Mouse (Mus musculus) MEL (cell line): ENCODE measurements around the gene Sh3d19. TPM values are rescaled to one million over a fixed set of nuclear protein-coding genes. Genes with fewer than 3 reads are reported as not detected.

Experiments used
- DNase-seq: peaks from one replicate; pipeline ENCODE4 v3.0.0; 2011; ENCODE audit warnings: low read depth, low spot score
- H3K27ac ChIP-seq: 2 replicates; pipeline ENCODE4 v1.5.1; 2012; ENCODE audit warnings: low read depth, mild to moderate bottlenecking, control low read depth, low read length, moderate library complexity; ENCODE audit not compliant: control insufficient read depth
- H3K27me3 ChIP-seq, 2 experiments: fragments of 150-350 bp in 1 of 2; sonication (generic) in 1 of 2; 2 replicates each; pipeline ENCODE4 v1.6.1; 2012; ENCODE audit warnings: low read length in 2 of 2, mild to moderate bottlenecking in 2 of 2, improper control_type of control experiment in 1 of 2, moderate library complexity in 1 of 2; ENCODE audit not compliant: insufficient read depth in 2 of 2, control insufficient read depth in 1 of 2
- H3K36me3 ChIP-seq, 2 experiments: 2 replicates each; pipeline ENCODE4 v1.6.1; 2012 to 2014; ENCODE audit warnings: low read length in 2 of 2, improper control_type of control experiment in 1 of 2, inconsistent platforms in 1 of 2, mild to moderate bottlenecking in 1 of 2; ENCODE audit not compliant: insufficient read depth in 2 of 2, control insufficient read depth in 1 of 2
- H3K4me1 ChIP-seq, 2 experiments: fragments of 150-350 bp in 1 of 2; sonication (generic) in 1 of 2; 2 replicates each; pipeline ENCODE4 v1.6.1; 2012; ENCODE audit warnings: low read length in 2 of 2, improper control_type of control experiment in 1 of 2, mild to moderate bottlenecking in 1 of 2; ENCODE audit not compliant: insufficient read depth in 2 of 2, control insufficient read depth in 1 of 2
- H3K4me3 ChIP-seq, 2 experiments: fragments of 150-350 bp in 1 of 2; sonication (generic) in 1 of 2; 2 replicates each; pipeline ENCODE4 v1.5.1; 2012; ENCODE audit warnings: low read depth in 2 of 2, low read length in 2 of 2, mild to moderate bottlenecking in 2 of 2, moderate library complexity in 2 of 2, control low read depth in 1 of 2, improper control_type of control experiment in 1 of 2; ENCODE audit not compliant: control insufficient read depth in 1 of 2, insufficient read depth in 1 of 2
- H3K79me2 ChIP-seq: 2 replicates; pipeline ENCODE4 v1.6.1; 2012; ENCODE audit warnings: mild to moderate bottlenecking, low read length, moderate library complexity; ENCODE audit not compliant: control insufficient read depth, poor library complexity, insufficient read depth
- H3K9ac ChIP-seq: 2 replicates; pipeline ENCODE4 v1.6.1; 2012; ENCODE audit warnings: low read depth, mild to moderate bottlenecking, control low read depth, low read length, moderate library complexity; ENCODE audit not compliant: control insufficient read depth, poor library complexity, severe bottlenecking
- H3K9me3 ChIP-seq: fragments of 150-350 bp; sonication (generic); replicated peaks from 2 replicates; pipeline ENCODE4 v1.6.1; 2012; ENCODE audit warnings: mild to moderate bottlenecking, low read length, improper control_type of control experiment, moderate library complexity; ENCODE audit not compliant: insufficient read depth
- CHD1 ChIP-seq: IDR thresholded peaks from 2 replicates; pipeline ENCODE4 v1.6.1; 2012; ENCODE audit warnings: low read depth, mild to moderate bottlenecking, inconsistent platforms, low read length, improper control_type of control experiment
- CTCF ChIP-seq, 3 experiments: IDR thresholded peaks in 2 of 3; conservative IDR thresholded peaks in 1 of 3; 2 replicates each; pipeline ENCODE4 v1.5.1; 2011 to 2012; ENCODE audit warnings: low read length in 3 of 3, low read depth in 2 of 3, mild to moderate bottlenecking in 2 of 3, improper control_type of control experiment in 1 of 3, inconsistent platforms in 1 of 3, mixed read lengths in 1 of 3, moderate library complexity in 1 of 3; ENCODE audit not compliant: control insufficient read depth in 1 of 3, insufficient read depth in 1 of 3, poor library complexity in 1 of 3, severe bottlenecking in 1 of 3
- EP300 ChIP-seq, 2 experiments: IDR thresholded peaks; 2 replicates each; pipeline ENCODE4 v1.6.1; 2011; ENCODE audit warnings: improper control_type of control experiment in 2 of 2, low read length in 2 of 2, low read depth in 1 of 2, mild to moderate bottlenecking in 1 of 2
- GATA1 ChIP-seq: IDR thresholded peaks from 2 replicates; pipeline ENCODE4 v1.6.1; 2011; ENCODE audit warnings: low read depth, low read length, improper control_type of control experiment
- KAT2A ChIP-seq: conservative IDR thresholded peaks from 2 replicates; pipeline ENCODE4 v1.6.1; 2012; ENCODE audit warnings: low read depth, low read length, improper control_type of control experiment, inconsistent platforms
- MAFK ChIP-seq: IDR thresholded peaks from 2 replicates; pipeline ENCODE4 v1.6.1; 2011; ENCODE audit warnings: low read depth, mild to moderate bottlenecking, low read length, improper control_type of control experiment, borderline replicate concordance
- MAX ChIP-seq: IDR thresholded peaks from 2 replicates; pipeline ENCODE4 v1.6.1; 2011; ENCODE audit warnings: low read length, improper control_type of control experiment
- MXI1 ChIP-seq: IDR thresholded peaks from 2 replicates; pipeline ENCODE4 v1.6.1; 2011; ENCODE audit warnings: mild to moderate bottlenecking, low read depth, low read length, improper control_type of control experiment
- MYB ChIP-seq: IDR thresholded peaks from 2 replicates; pipeline ENCODE4 v1.6.1; 2011; ENCODE audit warnings: mild to moderate bottlenecking, low read depth, low read length, improper control_type of control experiment
- MYC ChIP-seq: IDR thresholded peaks from 2 replicates; pipeline ENCODE4 v1.6.1; 2011; ENCODE audit warnings: low read depth, mild to moderate bottlenecking, low read length, improper control_type of control experiment, moderate library complexity
- NELFE ChIP-seq: IDR thresholded peaks from 2 replicates; pipeline ENCODE4 v1.6.1; 2011; ENCODE audit warnings: low read depth, low read length, improper control_type of control experiment
- POLR2A ChIP-seq, 2 experiments: IDR thresholded peaks; 2 replicates each; pipeline ENCODE4 v1.6.1; 2011 to 2012; ENCODE audit warnings: low read length in 2 of 2, mild to moderate bottlenecking in 2 of 2, control low read depth in 1 of 2, improper control_type of control experiment in 1 of 2, low read depth in 1 of 2, moderate library complexity in 1 of 2; ENCODE audit not compliant: control insufficient read depth in 1 of 2, insufficient read depth in 1 of 2, poor library complexity in 1 of 2
- POLR2AphosphoS2 ChIP-seq: IDR thresholded peaks from 2 replicates; pipeline ENCODE4 v1.6.1; 2011; ENCODE audit warnings: low read length, improper control_type of control experiment
- POLR2AphosphoS5 ChIP-seq: IDR thresholded peaks from 2 replicates; pipeline ENCODE4 v1.6.1; 2012; ENCODE audit warnings: low read depth, borderline replicate concordance, mild to moderate bottlenecking, inconsistent platforms, low read length, moderate library complexity, mixed read lengths
- RAD21 ChIP-seq: IDR thresholded peaks from 2 replicates; pipeline ENCODE4 v1.6.1; 2011; ENCODE audit warnings: mild to moderate bottlenecking, low read depth, low read length, improper control_type of control experiment
- RCOR1 ChIP-seq: IDR thresholded peaks from 2 replicates; pipeline ENCODE4 v1.6.1; 2012; ENCODE audit warnings: low read depth, mild to moderate bottlenecking, inconsistent platforms, low read length, improper control_type of control experiment
- SMC3 ChIP-seq: IDR thresholded peaks from 2 replicates; pipeline ENCODE4 v1.6.1; 2011; ENCODE audit warnings: low read depth, low read length, improper control_type of control experiment
- TBP ChIP-seq: IDR thresholded peaks from 2 replicates; pipeline ENCODE4 v1.8.0; 2011; ENCODE audit warnings: low read depth, low read length, improper control_type of control experiment
- UBTF ChIP-seq: IDR thresholded peaks from 2 replicates; pipeline ENCODE4 v1.6.1; 2012; ENCODE audit warnings: low read depth, mild to moderate bottlenecking, inconsistent platforms, low read length, improper control_type of control experiment, moderate library complexity, borderline replicate concordance; ENCODE audit not compliant: insufficient read depth
- USF2 ChIP-seq, 2 experiments: IDR thresholded peaks; 2 replicates each; pipeline ENCODE4 v1.6.1; 2011 to 2012; ENCODE audit warnings: improper control_type of control experiment in 2 of 2, low read length in 2 of 2, borderline replicate concordance in 1 of 2, inconsistent platforms in 1 of 2, low read depth in 1 of 2, mild to moderate bottlenecking in 1 of 2; ENCODE audit not compliant: insufficient read depth in 1 of 2
- ZC3H11A ChIP-seq: IDR thresholded peaks from 2 replicates; pipeline ENCODE4 v1.6.1; 2012; ENCODE audit warnings: low read depth, mild to moderate bottlenecking, inconsistent platforms, low read length, improper control_type of control experiment
- ZMIZ1 ChIP-seq: IDR thresholded peaks from 2 replicates; pipeline ENCODE4 v1.6.1; 2012; ENCODE audit warnings: low read depth, mild to moderate bottlenecking, inconsistent platforms, low read length, improper control_type of control experiment, moderate library complexity
- polyA plus RNA-seq, 2 experiments: library from polyadenylated mRNA; stranded (reverse) in 1 of 2; unstranded in 1 of 2; fragments of >175 nt in 1 of 2; fragments of >200 nt in 1 of 2; gene quantifications; 2 replicates each; pipeline versions ENCODE4 v1.2.1 to v1.2.4; 2012; ENCODE audit warnings: low replicate concordance in 2 of 2, low read depth in 1 of 2; ENCODE audit not compliant: insufficient read length in 2 of 2, insufficient read depth in 1 of 2, missing spikeins in 1 of 2
- total RNA-seq: library from RNA; depleted of rRNA; stranded (reverse); fragments of 300-350 nt; gene quantifications from 2 replicates; pipeline ENCODE4 v1.2.3, GENCODE M21; 2012

Gene Sh3d19
- total and polyA plus RNA-seq, 3 experiments: 2.2 to 4.8 TPM; not detected in 1

DNA sequence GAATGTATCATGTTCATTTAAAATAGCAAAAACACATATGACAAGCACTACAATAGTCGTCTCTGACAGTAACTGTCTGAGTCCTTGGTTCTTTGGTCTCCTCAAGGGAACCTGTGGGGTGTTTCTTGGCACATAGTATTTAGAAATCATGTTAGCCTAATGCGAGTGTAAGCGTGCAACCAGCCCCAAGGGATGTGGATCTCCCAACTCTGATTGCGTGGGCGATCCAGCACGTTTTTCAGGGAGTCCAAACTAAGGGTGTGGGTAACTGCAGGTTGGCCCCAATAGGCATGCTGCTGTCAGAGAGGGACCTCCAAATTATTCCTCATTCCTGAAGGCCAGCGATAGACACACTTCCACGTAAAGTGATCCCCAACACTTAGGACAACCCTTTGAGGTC, 1.9 kb upstream of the Sh3d19 start:
- Histone ChIP-seq H3K36me3 (no peaks in the 10 kb centered on the region), H3K9ac (no peak overlapping the region), H3K27ac (no peak overlapping the region), H3K9me3 (no peaks in the 10 kb centered on the region), H3K4me1 (no peaks in the 10 kb centered on the region), H3K27me3 (no peaks in the 10 kb centered on the region), H3K4me3 (no peak overlapping the region), H3K79me2 (no peaks in the 10 kb centered on the region)
- no peak for DNase-seq
- TF ChIP-seq NELFE: no peak
- TF ChIP-seq UBTF: no peak
- TF ChIP-seq GATA1: no peak
- TF ChIP-seq MYC: no peak
- no peak for TF ChIP-seq POLR2AphosphoS2
- no peak for TF ChIP-seq POLR2AphosphoS5
- no peak for TF ChIP-seq TBP
- TF ChIP-seq ZMIZ1: no peak
- TF ChIP-seq RAD21: no peak
- TF ChIP-seq ZC3H11A: no peak
- TF ChIP-seq SMC3: no peak
- no peak for TF ChIP-seq CTCF (IDR thresholded peaks at IDR 0.05 in 2 of 3, conservative IDR thresholded peaks at IDR 0.05 in 1 of 3; ENCODE audit: control insufficient read depth in 1 of 3, insufficient read depth in 1 of 3, low read depth in 2 of 3, low read length in 3 of 3, poor library complexity in 1 of 3, severe bottlenecking in 1 of 3)

DNA sequence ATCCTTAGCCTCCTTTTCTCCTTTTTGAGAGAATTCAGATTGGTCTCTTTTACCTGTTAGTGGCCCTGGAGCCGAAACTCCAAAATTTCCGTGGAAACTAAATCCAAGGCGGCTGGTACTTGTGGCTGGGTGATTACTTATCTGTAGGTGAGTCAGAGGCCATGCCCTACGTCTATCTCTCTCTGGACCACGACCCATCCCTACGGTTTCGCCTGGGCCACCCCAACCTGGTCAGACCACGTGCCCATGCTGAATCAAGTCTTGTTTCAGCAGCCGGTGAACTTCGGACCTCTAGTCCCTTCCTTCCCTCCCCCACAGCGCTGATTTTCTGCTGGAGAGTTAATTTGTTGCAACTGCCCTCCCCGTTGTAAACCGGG, 678 bp downstream of the Sh3d19 start:
- H3K4me3 ChIP-seq: peak overlapping the region in 1 of 2 experiments; percentile 9; a peak in 1 of 4 replicates
- no peaks in the 10 kb centered on the region for H3K4me1 ChIP-seq
- no peaks in the 10 kb centered on the region for H3K27me3 ChIP-seq
- H3K9me3 ChIP-seq: no peaks in the 10 kb centered on the region
- no peak overlapping the region for H3K27ac ChIP-seq
- TF ChIP-seq RCOR1 (no peak), SMC3 (no peak)
- no peaks in the 10 kb centered on the region for H3K79me2 ChIP-seq
- H3K36me3 ChIP-seq: no peaks in the 10 kb centered on the region
- H3K9ac ChIP-seq: no peak overlapping the region; the same call in 1 of the 2 replicates
- no peak for DNase-seq

DNA sequence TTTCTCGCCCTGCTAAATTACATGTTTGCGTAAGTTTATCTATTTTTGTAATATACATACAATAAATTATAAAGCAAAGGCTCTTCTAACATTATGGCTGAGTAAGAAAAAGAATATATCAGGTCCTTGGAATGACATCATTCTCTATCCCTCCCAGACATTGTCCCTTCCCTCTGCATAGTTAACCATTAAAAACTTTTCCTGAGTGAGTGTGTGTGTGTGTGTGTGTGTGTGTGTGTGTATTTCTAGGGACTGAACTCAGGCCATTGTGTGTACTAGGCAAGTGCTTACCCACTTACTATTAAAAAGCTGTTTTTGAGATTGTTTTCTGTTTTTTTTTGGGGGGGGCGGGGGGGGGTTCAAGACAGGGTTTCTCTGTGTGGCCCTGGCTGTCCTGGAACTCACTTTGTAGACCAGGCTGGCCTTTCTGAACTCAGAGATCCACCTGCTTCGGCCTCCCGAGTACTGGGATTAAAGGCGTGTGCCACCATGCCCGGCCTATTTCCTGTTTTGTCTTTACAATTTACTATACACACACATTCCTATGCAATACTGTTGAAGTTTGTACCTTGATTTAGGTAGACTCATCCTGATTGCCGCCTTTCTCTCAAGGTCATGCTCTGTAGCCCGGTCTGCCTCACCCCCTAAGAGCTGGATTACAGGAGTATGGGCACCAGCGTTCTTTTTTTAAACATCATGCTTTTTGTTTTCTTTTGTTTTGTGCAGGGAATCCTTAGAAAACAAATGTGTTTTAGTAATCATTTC, 2.6 kb downstream of the Sh3d19 start:
- H3K9ac ChIP-seq: no peak overlapping the region
- no peak for DNase-seq
- H3K36me3 ChIP-seq: no peaks in the 10 kb centered on the region

More for the DNA sequence above, 2.6 kb downstream of the Sh3d19 start:
- Histone ChIP-seq H3K4me3 (no peak overlapping the region), H3K27me3 (no peaks in the 10 kb centered on the region), H3K27ac (no peak overlapping the region), H3K9me3 (no peaks in the 10 kb centered on the region), H3K79me2 (no peaks in the 10 kb centered on the region), H3K4me1 (no peaks in the 10 kb centered on the region)
- TF ChIP-seq CHD1: no peak
- no peak for TF ChIP-seq POLR2AphosphoS2
- TF ChIP-seq UBTF: no peak
- no peak for TF ChIP-seq USF2 (IDR thresholded peaks at IDR 0.05; ENCODE audit: borderline replicate concordance in 1 of 2, insufficient read depth in 1 of 2, low read depth in 1 of 2, low read length in 2 of 2)
- TF ChIP-seq MAFK: no peak
- TF ChIP-seq ZC3H11A: no peak
- TF ChIP-seq KAT2A: no peak
- TF ChIP-seq MYB: no peak
- TF ChIP-seq MAX: no peak
- TF ChIP-seq POLR2A (IDR thresholded peaks at IDR 0.05; ENCODE audit: control insufficient read depth in 1 of 2, insufficient read depth in 1 of 2, low read depth in 1 of 2, low read length in 2 of 2, poor library complexity in 1 of 2): no peak
- no peak for TF ChIP-seq TBP
- TF ChIP-seq MXI1: no peak
- no peak for TF ChIP-seq POLR2AphosphoS5
- no peak for TF ChIP-seq EP300 (IDR thresholded peaks at IDR 0.05; ENCODE audit: low read depth in 1 of 2, low read length in 2 of 2)
- no peak for TF ChIP-seq CTCF (IDR thresholded peaks at IDR 0.05 in 2 of 3, conservative IDR thresholded peaks at IDR 0.05 in 1 of 3; ENCODE audit: control insufficient read depth in 1 of 3, insufficient read depth in 1 of 3, low read depth in 2 of 3, low read length in 3 of 3, poor library complexity in 1 of 3, severe bottlenecking in 1 of 3)
